Mouse (Mus musculus): Measurements from ENCODE around the gene Ttc7b.

DNA sequence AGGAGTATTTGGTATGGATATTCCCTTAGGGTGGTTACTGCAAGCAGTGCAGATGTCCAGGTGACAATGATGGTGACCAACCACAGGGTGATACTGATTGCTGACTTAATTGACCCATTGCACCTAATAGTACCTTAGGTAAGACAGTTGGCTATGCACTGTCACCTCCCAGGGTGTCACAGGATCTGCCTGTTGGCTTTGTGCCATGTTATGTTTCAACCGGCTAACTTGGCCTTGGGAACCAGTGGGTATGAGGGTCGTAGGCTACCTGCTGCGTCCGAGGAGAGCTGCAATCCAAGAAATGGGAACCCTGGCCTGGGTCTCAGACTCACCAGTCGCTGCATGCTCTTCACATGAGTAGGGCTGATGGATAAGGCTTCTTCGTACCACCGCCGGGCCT, 195.4 kb downstream of the Ttc7b start:
- TF ChIP-seq GATA1 (IDR thresholded peaks at IDR 0.05; ENCODE audit: borderline replicate concordance, low read length) = no peak
- TF ChIP-seq TAL1 (conservative IDR thresholded peaks at IDR 0.05; ENCODE audit: low read depth, low read length) = no peak
- TF ChIP-seq CTCF (IDR thresholded peaks at IDR 0.05; ENCODE audit: low read depth, low read length) = no peak
- TF ChIP-seq POLR2AphosphoS5 (IDR thresholded peaks at IDR 0.05; ENCODE audit: insufficient replicate concordance, low read depth, low read length) = no peak
